Mouse (Mus musculus) midbrain, embryonic 10.5 days (tissue): ENCODE results near the gene Hspb8. TPM values are rescaled to one million over a fixed set of nuclear protein-coding genes. Genes with fewer than 3 reads are reported as not detected.

Source experiments
- DNase-seq: peaks from one replicate; pipeline ENCODE4 v3.0.0-alpha.2; 2017; ENCODE audit warnings: low spot score
- H3K27ac ChIP-seq: fragments of 300-500 bp; sonication (generic); replicated peaks from 2 replicates; pipeline ENCODE4 v1.5.1; 2016; ENCODE audit warnings: mild to moderate bottlenecking
- H3K27me3 ChIP-seq: fragments of 300-500 bp; sonication (generic); 2 replicates; pipeline ENCODE4 v1.6.1; 2016; ENCODE audit warnings: low read depth, mild to moderate bottlenecking; ENCODE audit not compliant: poor library complexity, severe bottlenecking
- H3K36me3 ChIP-seq: fragments of 300-500 bp; sonication (generic); 2 replicates; pipeline ENCODE4 v1.6.1; 2016; ENCODE audit warnings: mild to moderate bottlenecking, moderate library complexity
- H3K4me1 ChIP-seq: fragments of 300-500 bp; sonication (generic); 2 replicates; pipeline ENCODE4 v1.6.1; 2016
- H3K4me3 ChIP-seq: fragments of 300-500 bp; sonication (generic); 2 replicates; pipeline ENCODE4 v1.5.1; 2016; ENCODE audit warnings: mild to moderate bottlenecking, moderate library complexity
- H3K9me3 ChIP-seq: fragments of 300-500 bp; sonication (generic); replicated peaks from 2 replicates; pipeline ENCODE4 v1.6.1; 2016; ENCODE audit warnings: mild to moderate bottlenecking
- WGBS: fragments of 180-500 bp; shearing (Covaris S2); methylation state at CpG from one replicate; pipeline ENCODE4 v1.1.7; 2016; 5-methylcytosine and 5-hydroxymethylcytosine counted together
- polyA plus RNA-seq: library from polyadenylated mRNA; unstranded; fragments of >200 nt; fragmentation: Nextera tagmentation; extraction: Ambion mirVana; gene quantifications from 2 replicates; pipeline ENCODE4 v1.2.1, GENCODE M21; 2016

Hspb8 gene
- polyA plus RNA-seq, 1 experiment from 2014 or later, result 6.9 TPM

DNA sequence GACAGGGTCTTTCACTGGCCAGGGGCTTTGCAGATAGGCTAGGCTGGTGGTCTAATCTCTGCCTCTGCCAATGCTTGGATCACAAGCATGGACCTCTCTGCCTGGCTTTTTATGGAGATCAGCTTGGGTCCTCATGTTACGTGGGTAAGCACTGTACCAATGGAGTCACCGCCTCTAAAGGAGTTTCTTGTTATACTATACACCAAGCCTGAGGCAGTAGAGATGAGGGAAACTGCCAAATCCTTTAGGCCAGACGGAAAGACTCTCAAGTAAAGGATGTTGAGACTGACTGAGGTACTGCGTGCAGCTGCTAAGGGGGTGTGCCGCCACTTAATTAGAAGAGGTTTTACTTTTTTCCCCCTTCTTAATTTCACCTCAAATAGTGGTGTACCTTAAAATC lies 43.8 kb downstream of the Hspb8 start:
- Histone ChIP-seq H3K36me3 (no peaks in the 10 kb centered on the region), H3K4me1 (peaks cover 1% of the 10 kb centered on the region; the same call in 1 of the 2 replicates), H3K27me3 (no peaks in the 10 kb centered on the region), H3K27ac (no peak overlapping the region), H3K9me3 (no peaks in the 10 kb centered on the region), H3K4me3 (no peak overlapping the region)
- no peak for DNase-seq
- WGBS, result 83% methylated on average over 5 of the region's 5 CpGs

DNA sequence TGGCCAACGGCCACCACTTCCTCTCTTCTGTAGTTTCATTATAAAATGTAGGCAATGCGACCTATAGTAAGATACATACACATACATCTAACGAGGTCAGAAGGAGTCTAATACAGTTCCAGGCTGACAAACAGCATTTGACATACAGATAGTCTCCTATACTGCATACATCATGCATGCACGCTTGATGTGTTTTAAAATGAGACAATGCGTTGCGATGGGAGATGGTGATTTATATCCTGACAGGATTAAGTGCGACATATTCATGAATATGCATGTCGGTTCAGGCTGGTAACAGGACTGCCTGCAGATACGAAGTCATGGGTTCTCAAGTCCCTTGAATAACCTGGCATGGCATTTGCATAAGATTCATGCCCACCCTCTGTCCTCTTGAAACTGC lies 54.7 kb downstream of the Hspb8 start:
- no peak overlapping the region for H3K4me3 ChIP-seq
- peaks cover 3% of the 10 kb centered on the region; the same call in 1 of the 2 replicates for H3K4me1 ChIP-seq
- no peak for DNase-seq
- H3K9me3 ChIP-seq, result no peaks in the 10 kb centered on the region
- no peak overlapping the region for H3K27ac ChIP-seq
- H3K27me3 ChIP-seq, result no peaks in the 10 kb centered on the region
- WGBS, result 88% methylated on average over 9 of the region's 9 CpGs
- no peaks in the 10 kb centered on the region for H3K36me3 ChIP-seq

DNA sequence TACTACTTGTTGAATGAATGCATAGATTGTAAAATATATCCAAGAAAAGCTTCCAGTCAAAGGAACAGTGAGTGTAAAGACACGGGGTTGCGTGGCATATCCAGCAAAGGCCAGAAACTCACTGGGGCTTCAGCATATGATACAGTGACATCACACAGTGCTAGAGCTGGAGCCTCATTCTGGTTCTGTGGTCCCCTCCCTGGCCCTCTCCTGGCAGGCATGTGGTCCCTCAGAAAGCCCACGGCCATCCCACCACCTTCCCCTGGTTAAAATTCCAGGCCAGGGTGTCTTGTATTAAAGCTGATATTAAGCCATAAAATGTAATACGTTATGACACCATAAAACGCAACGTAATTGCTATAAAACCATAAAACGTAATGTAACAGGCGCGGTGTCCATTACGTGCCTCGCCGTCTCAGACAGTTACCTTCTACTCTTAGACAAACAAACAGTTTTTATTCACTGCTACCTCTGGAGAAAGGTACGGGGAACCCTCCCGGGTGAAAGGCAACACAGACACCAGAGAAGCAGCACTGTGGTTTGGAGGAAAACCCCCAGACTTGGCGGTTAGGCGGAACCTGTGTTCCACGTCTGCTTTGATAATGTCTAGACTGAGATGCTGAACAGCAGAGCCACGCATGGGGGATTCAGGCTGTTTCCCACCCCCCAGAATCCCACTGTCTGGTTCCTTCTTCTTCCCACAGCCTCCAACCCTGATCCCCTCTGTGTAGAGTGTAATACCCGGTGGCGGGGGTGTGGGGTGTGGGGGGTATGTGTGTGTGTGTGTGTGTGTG lies 55.6 kb downstream of the Hspb8 start:
- Histone ChIP-seq H3K27me3 (no peaks in the 10 kb centered on the region), H3K4me3 (no peak overlapping the region), H3K4me1 (peaks cover 3% of the 10 kb centered on the region; the same call in 1 of the 2 replicates), H3K27ac (no peak overlapping the region), H3K36me3 (no peaks in the 10 kb centered on the region), H3K9me3 (no peaks in the 10 kb centered on the region)
- WGBS, result 93% methylated on average over 20 of the region's 20 CpGs
- DNase-seq, result no peak

DNA sequence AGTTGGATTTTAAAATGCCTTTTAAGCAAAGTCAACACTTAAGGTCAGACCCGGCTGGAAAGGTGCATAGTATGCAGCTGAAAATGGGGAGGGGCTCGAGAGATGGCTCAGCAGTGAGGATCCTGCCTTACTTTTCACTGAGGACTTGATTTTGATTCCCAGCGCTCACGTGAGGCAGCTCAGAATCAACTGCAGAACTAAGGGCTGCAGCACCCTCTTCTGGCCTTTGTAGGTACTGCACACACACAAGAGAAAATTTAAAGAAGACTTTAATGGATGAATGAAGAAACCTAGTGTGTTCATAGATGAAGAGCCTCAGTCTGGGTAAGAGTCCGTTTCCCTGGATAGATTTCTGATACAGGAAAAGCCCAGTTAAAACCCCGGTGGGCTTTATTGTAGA lies 61.3 kb downstream of the Hspb8 start:
- H3K9me3 ChIP-seq, result peaks cover 8% of the 10 kb centered on the region
- 78% methylated on average over 6 of the region's 6 CpGs for WGBS

DNA sequence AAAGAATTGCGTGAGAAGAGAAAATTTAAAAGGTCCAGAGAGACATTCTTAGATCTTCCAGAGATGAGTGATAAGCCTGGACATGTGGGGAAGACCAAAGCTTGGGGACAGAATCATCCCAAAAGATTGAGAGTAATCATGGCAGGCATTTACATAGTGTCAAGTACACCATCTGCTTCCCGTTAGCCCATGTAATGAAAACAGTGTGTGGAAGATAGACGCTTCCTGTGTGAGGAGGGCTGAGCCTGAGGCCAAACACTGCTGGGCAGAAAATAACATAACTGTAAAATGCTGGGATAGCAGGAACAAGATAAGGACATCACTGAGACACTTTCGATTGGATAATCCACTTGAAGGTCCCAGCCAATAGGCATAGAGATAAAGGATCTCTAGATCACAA lies 61.9 kb downstream of the Hspb8 start:
- no peaks in the 10 kb centered on the region for H3K36me3 ChIP-seq
- DNase-seq, result no peak
- no peak overlapping the region for H3K27ac ChIP-seq

More for the DNA sequence above, 61.3 kb downstream of the Hspb8 start:
- no peaks in the 10 kb centered on the region for H3K27me3 ChIP-seq
- no peak overlapping the region for H3K4me3 ChIP-seq
- no peak overlapping the region for H3K27ac ChIP-seq
- no peaks in the 10 kb centered on the region for H3K36me3 ChIP-seq
- no peaks in the 10 kb centered on the region for H3K4me1 ChIP-seq
- DNase-seq, result no peak

More for the DNA sequence above, 61.9 kb downstream of the Hspb8 start:
- WGBS, result 80% methylated on average over 4 of the region's 4 CpGs
- no peaks in the 10 kb centered on the region for H3K27me3 ChIP-seq
- H3K4me1 ChIP-seq, result no peaks in the 10 kb centered on the region
- no peak overlapping the region for H3K4me3 ChIP-seq
- H3K9me3 ChIP-seq, result peaks cover 8% of the 10 kb centered on the region

Other genes starting within 250 kb of the Hspb8 start
- gene Ccdc60, start 133.9 kb downstream of the Hspb8 start, polyA plus RNA-seq, result 1.7 and 2.1 TPM in 2 replicates
- 10.0 and 14.6 TPM in 2 replicates for gene Srrm4, start 169.0 kb upstream of the Hspb8 start, polyA plus RNA-seq